Mouse (Mus musculus) lung, postnatal 0 days (tissue): ENCODE measurements around the gene Gm29666.

Experiments used
- CTCF ChIP-seq: IDR thresholded peaks from 2 replicates; pipeline ENCODE4 v1.5.1; 2016; ENCODE audit warnings: antibody characterized with exemption, mild to moderate bottlenecking
- EP300 ChIP-seq: IDR thresholded peaks from 2 replicates; pipeline ENCODE4 v1.6.1; 2016; ENCODE audit warnings: antibody characterized with exemption, mild to moderate bottlenecking, control low read depth

- TF ChIP-seq CTCF (no peak), EP300 (no peak)
These were observed at the start of gene Gm29666 for GRCm38 (mm10) chr15:84919938-84920337.
